Mouse (Mus musculus) heart, embryonic 12.5 days (tissue): Measurements from ENCODE around the gene Cwc15. TPM values are rescaled to one million over a fixed set of nuclear protein-coding genes. Genes with fewer than 3 reads are reported as not detected.

ENCODE experiments used
- ATAC-seq: fragments of 200-750 bp; cut with Nextera tagmentation; 2 replicates; pipeline ENCODE4 v1.8.0; 2017; ENCODE audit warnings: moderate TSS enrichment, moderate library complexity; ENCODE audit not compliant: insufficient number of reproducible peaks, low FRiP score
- H3K27ac ChIP-seq: fragments of 300-500 bp; sonication (generic); 2 replicates; pipeline ENCODE4 v1.5.1; 2016; ENCODE audit warnings: mild to moderate bottlenecking, moderate library complexity; ENCODE audit not compliant: poor library complexity, severe bottlenecking
- H3K27me3 ChIP-seq: fragments of 300-500 bp; sonication (generic); replicated peaks from 2 replicates; pipeline ENCODE4 v1.6.1; 2016; ENCODE audit warnings: mild to moderate bottlenecking, moderate library complexity
- H3K36me3 ChIP-seq: fragments of 300-500 bp; sonication (generic); 2 replicates; pipeline ENCODE4 v1.6.1; 2016; ENCODE audit warnings: mild to moderate bottlenecking, moderate library complexity
- H3K4me1 ChIP-seq: fragments of 300-500 bp; sonication (generic); replicated peaks from 2 replicates; pipeline ENCODE4 v1.6.1; 2016; ENCODE audit warnings: mild to moderate bottlenecking
- H3K4me2 ChIP-seq: fragments of 300-500 bp; sonication (generic); 2 replicates; pipeline ENCODE4 v1.6.1; 2016; ENCODE audit warnings: mild to moderate bottlenecking, moderate library complexity
- H3K4me3 ChIP-seq: fragments of 300-500 bp; sonication (generic); 2 replicates; pipeline ENCODE4 v1.5.1; 2016; ENCODE audit warnings: mild to moderate bottlenecking
- H3K9ac ChIP-seq: fragments of 300-500 bp; sonication (generic); 2 replicates; pipeline ENCODE4 v1.6.1; 2016; ENCODE audit warnings: mild to moderate bottlenecking, moderate library complexity
- H3K9me3 ChIP-seq: fragments of 300-500 bp; sonication (generic); replicated peaks from 2 replicates; pipeline ENCODE4 v1.6.1; 2016; ENCODE audit warnings: mild to moderate bottlenecking, moderate library complexity
- WGBS: fragments of 180-500 bp; shearing (Covaris S2); methylation state at CpG from one replicate; pipeline ENCODE4 v1.1.7; 2016; 5-methylcytosine and 5-hydroxymethylcytosine counted together
- polyA plus RNA-seq: library from polyadenylated mRNA; unstranded; fragments of >200 nt; fragmentation: Nextera tagmentation; extraction: Ambion mirVana; gene quantifications from 2 replicates; pipeline ENCODE4 v1.2.1, GENCODE M21; 2016

The Cwc15 gene
- polyA plus RNA-seq, 1 experiment from 2014 or later: 126 TPM

DNA sequence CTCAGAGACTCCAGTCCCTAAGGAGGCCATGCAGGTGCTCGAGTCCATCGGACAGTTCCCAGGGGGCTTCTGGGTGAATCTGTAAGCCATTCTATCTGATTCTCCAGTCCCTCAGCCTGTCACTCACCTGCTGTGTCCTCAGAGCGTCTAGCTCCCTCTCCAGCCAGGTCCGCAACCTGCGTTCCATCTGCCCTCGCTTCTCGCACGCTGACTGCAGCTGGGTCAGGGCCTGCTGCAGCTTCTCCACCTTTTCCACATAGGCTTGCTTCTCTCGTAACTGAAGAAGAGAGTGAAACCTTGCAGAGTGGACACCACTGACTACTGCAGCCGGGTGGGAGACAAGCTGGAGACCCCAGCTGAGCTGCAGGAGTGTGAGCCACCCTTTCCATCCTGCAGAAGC, 57.9 kb downstream of the Cwc15 start:
- Histone ChIP-seq H3K36me3 (peaks cover 85% of the 10 kb centered on the region), H3K27me3 (no peaks in the 10 kb centered on the region), H3K4me1 (no peaks in the 10 kb centered on the region), H3K27ac (no peak overlapping the region), H3K9ac (no peak overlapping the region), H3K4me2 (no peak overlapping the region), H3K9me3 (no peaks in the 10 kb centered on the region), H3K4me3 (no peak overlapping the region)
- 86% methylated on average over 10 of the region's 10 CpGs for WGBS
- no peak for ATAC-seq

- ATAC-seq: no peak
- WGBS: 71% methylated on average over 10 of the region's 10 CpGs
- Histone ChIP-seq H3K27ac (no peak overlapping the region), H3K4me2 (no peak overlapping the region), H3K4me1 (no peaks in the 10 kb centered on the region), H3K36me3 (peaks cover 87% of the 10 kb centered on the region), H3K4me3 (no peak overlapping the region), H3K9me3 (no peaks in the 10 kb centered on the region), H3K27me3 (no peaks in the 10 kb centered on the region), H3K9ac (no peak overlapping the region)
These were observed 59.0 kb downstream of the Cwc15 start for GRCm38 (mm10) chr9:14559430-14559829.

- WGBS: 86% methylated on average over 9 of the region's 9 CpGs
- H3K4me2 ChIP-seq: no peak overlapping the region
- no peak overlapping the region for H3K4me3 ChIP-seq
- H3K4me1 ChIP-seq: no peaks in the 10 kb centered on the region
- ATAC-seq: no peak
- no peaks in the 10 kb centered on the region for H3K27me3 ChIP-seq
- H3K9ac ChIP-seq: no peak overlapping the region
- H3K9me3 ChIP-seq: no peaks in the 10 kb centered on the region
- H3K36me3 ChIP-seq: peaks cover 87% of the 10 kb centered on the region
- H3K27ac ChIP-seq: no peak overlapping the region
These were observed 59.6 kb downstream of the Cwc15 start for GRCm38 (mm10) chr9:14559996-14560395.

Other genes starting within 250 kb of the Cwc15 start
- gene Sesn3, start 225.6 kb upstream of the Cwc15 start, polyA plus RNA-seq: 14.1 and 15.5 TPM in 2 replicates
- gene Endod1, start 119.1 kb upstream of the Cwc15 start, polyA plus RNA-seq: 10.7 TPM in 2 replicates
- gene Kdm4d, start 135 bp upstream of the Cwc15 start, polyA plus RNA-seq: 0.14 and 0.15 TPM in 2 replicates
- gene Amotl1, start 144.4 kb downstream of the Cwc15 start, polyA plus RNA-seq: 20.5 and 20.6 TPM in 2 replicates
- 0.08 TPM in 1 of 2 replicates, not detected in the other for gene Piwil4, start 240.1 kb downstream of the Cwc15 start, polyA plus RNA-seq